Mouse (Mus musculus) bone marrow, adult 2 months (tissue): ENCODE results near the gene Lrmda.

ENCODE experiments used
- CTCF ChIP-seq: fragments of 200-500 bp; IDR thresholded peaks from 2 replicates; pipeline ENCODE4 v1.5.1; 2011; ENCODE audit warnings: low read length, control low read depth; ENCODE audit not compliant: control insufficient read depth, insufficient read depth
- POLR2A ChIP-seq: fragments of 200-500 bp; IDR thresholded peaks from 2 replicates; pipeline ENCODE4 v1.6.1; 2011; ENCODE audit warnings: low read depth, mild to moderate bottlenecking, control low read depth, low read length, borderline replicate concordance; ENCODE audit not compliant: control insufficient read depth

DNA sequence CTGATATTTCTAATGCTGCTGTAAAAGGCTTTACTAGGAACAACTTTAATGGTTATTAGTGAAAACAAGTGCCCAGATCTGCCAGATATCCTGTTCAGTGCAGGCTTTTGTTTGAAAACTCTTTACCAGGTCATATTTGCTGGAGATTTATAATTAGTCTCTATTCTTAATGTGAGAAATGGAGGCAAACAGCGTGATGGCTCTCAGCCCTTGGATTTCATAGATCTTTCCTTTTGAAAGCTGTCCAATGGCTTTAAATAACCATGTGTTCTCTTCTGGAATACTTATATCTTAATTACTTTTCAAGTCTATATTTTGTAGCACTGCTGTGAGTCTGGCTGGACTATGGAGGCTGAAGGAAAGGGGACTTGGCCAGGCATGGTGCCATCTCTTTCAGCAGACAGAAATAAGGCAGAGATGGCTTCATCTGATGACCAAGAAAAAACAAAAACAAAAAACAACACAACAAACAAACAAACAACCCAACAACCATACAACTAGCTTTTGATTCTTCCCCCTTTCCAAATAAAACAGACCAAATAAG lies 996.6 kb downstream of the Lrmda start:
- TF ChIP-seq POLR2A: no peak
- TF ChIP-seq CTCF: no peak
